Mouse (Mus musculus): ENCODE data around the gene Gm49380. TPM values are rescaled to one million over a fixed set of nuclear protein-coding genes. Genes with fewer than 3 reads are reported as not detected.

The Gm49380 gene
- polyA plus RNA-seq, 1 experiment, result not detected

- H3K4me3 ChIP-seq (ENCODE audit: low read depth, low read length), result no peak overlapping the region
- 77% methylated on average over 7 of the region's 7 CpGs for WGBS
- peaks cover 13% of the 10 kb centered on the region for H3K27me3 ChIP-seq (ENCODE audit: control insufficient read depth, insufficient read depth, low read length)
- H3K4me1 ChIP-seq (ENCODE audit: control insufficient read depth, insufficient read depth, insufficient read length, low read length), result peaks cover 2% of the 10 kb centered on the region; the same call in 1 of the 2 replicates
- H3K36me3 ChIP-seq (ENCODE audit: control insufficient read depth, insufficient read depth, low read length), result no peaks in the 10 kb centered on the region
- no peak overlapping the region for H3K27ac ChIP-seq (ENCODE audit: insufficient read depth, low read depth, low read length)
- TF ChIP-seq CTCF (IDR thresholded peaks at IDR 0.05; ENCODE audit: extremely low read depth, insufficient read length, insufficient replicate concordance, low read depth, low read length) (no peak), POLR2A (IDR thresholded peaks at IDR 0.05; ENCODE audit: low read depth, low read length) (no peak)
These were observed 71.5 kb downstream of the Gm49380 start for GRCm38 (mm10) chr9:44041511-44042395.

- Histone ChIP-seq H3K4me3 (ENCODE audit: low read depth, low read length) (no peak overlapping the region), H3K4me1 (ENCODE audit: control insufficient read depth, insufficient read depth, insufficient read length, low read length) (no peaks in the 10 kb centered on the region), H3K27ac (ENCODE audit: insufficient read depth, low read depth, low read length) (no peak overlapping the region), H3K36me3 (ENCODE audit: control insufficient read depth, insufficient read depth, low read length) (no peaks in the 10 kb centered on the region), H3K27me3 (ENCODE audit: control insufficient read depth, insufficient read depth, low read length) (no peaks in the 10 kb centered on the region)
- TF ChIP-seq CTCF (IDR thresholded peaks at IDR 0.05; ENCODE audit: extremely low read depth, insufficient read length, insufficient replicate concordance, low read depth, low read length) (no peak), POLR2A (IDR thresholded peaks at IDR 0.05; ENCODE audit: low read depth, low read length) (no peak)
- 84% methylated on average over 5 of the region's 5 CpGs for WGBS
These were observed 76.2 kb downstream of the Gm49380 start for GRCm38 (mm10) chr9:44037106-44037505.

GRCm38 (mm10) chr9:44033957-44034727, 79.2 kb downstream of the Gm49380 start:
- 64% methylated on average over 13 of the region's 13 CpGs for WGBS
- Histone ChIP-seq H3K4me1 (ENCODE audit: control insufficient read depth, insufficient read depth, insufficient read length, low read length) (no peaks in the 10 kb centered on the region), H3K27ac (ENCODE audit: insufficient read depth, low read depth, low read length) (no peak overlapping the region), H3K36me3 (ENCODE audit: control insufficient read depth, insufficient read depth, low read length) (no peaks in the 10 kb centered on the region), H3K27me3 (ENCODE audit: control insufficient read depth, insufficient read depth, low read length) (no peaks in the 10 kb centered on the region), H3K4me3 (ENCODE audit: low read depth, low read length) (no peak overlapping the region)
- TF ChIP-seq CTCF (IDR thresholded peaks at IDR 0.05; ENCODE audit: extremely low read depth, insufficient read length, insufficient replicate concordance, low read depth, low read length), result no peak
- no peak for TF ChIP-seq POLR2A (IDR thresholded peaks at IDR 0.05; ENCODE audit: low read depth, low read length)

- Histone ChIP-seq H3K27me3 (ENCODE audit: control insufficient read depth, insufficient read depth, low read length) (no peaks in the 10 kb centered on the region), H3K4me1 (ENCODE audit: control insufficient read depth, insufficient read depth, insufficient read length, low read length) (no peaks in the 10 kb centered on the region), H3K4me3 (ENCODE audit: low read depth, low read length) (no peak overlapping the region), H3K36me3 (ENCODE audit: control insufficient read depth, insufficient read depth, low read length) (no peaks in the 10 kb centered on the region), H3K27ac (ENCODE audit: insufficient read depth, low read depth, low read length) (no peak overlapping the region)
- TF ChIP-seq CTCF (IDR thresholded peaks at IDR 0.05; ENCODE audit: extremely low read depth, insufficient read length, insufficient replicate concordance, low read depth, low read length) (no peak), POLR2A (IDR thresholded peaks at IDR 0.05; ENCODE audit: low read depth, low read length) (no peak)
- 92% methylated on average over 5 of the region's 5 CpGs for WGBS
These were observed 80.0 kb downstream of the Gm49380 start for GRCm38 (mm10) chr9:44033317-44033716.

- no peak overlapping the region for H3K27ac ChIP-seq (ENCODE audit: insufficient read depth, low read depth, low read length)
- no peak overlapping the region for H3K4me3 ChIP-seq (ENCODE audit: low read depth, low read length)
- TF ChIP-seq CTCF (IDR thresholded peaks at IDR 0.05; ENCODE audit: extremely low read depth, insufficient read length, insufficient replicate concordance, low read depth, low read length), result no peak
- TF ChIP-seq POLR2A (IDR thresholded peaks at IDR 0.05; ENCODE audit: low read depth, low read length), result no peak
- WGBS, result 68% methylated on average over 4 of the region's 4 CpGs
- H3K27me3 ChIP-seq (ENCODE audit: control insufficient read depth, insufficient read depth, low read length), result no peaks in the 10 kb centered on the region
- no peaks in the 10 kb centered on the region for H3K4me1 ChIP-seq (ENCODE audit: control insufficient read depth, insufficient read depth, insufficient read length, low read length)
- H3K36me3 ChIP-seq (ENCODE audit: control insufficient read depth, insufficient read depth, low read length), result no peaks in the 10 kb centered on the region
These were observed 81.4 kb downstream of the Gm49380 start for GRCm38 (mm10) chr9:44031946-44032345.

GRCm38 (mm10) chr9:44031079-44031478, 82.2 kb downstream of the Gm49380 start:
- H3K27me3 ChIP-seq (ENCODE audit: control insufficient read depth, insufficient read depth, low read length), result no peaks in the 10 kb centered on the region
- no peaks in the 10 kb centered on the region for H3K4me1 ChIP-seq (ENCODE audit: control insufficient read depth, insufficient read depth, insufficient read length, low read length)
- H3K36me3 ChIP-seq (ENCODE audit: control insufficient read depth, insufficient read depth, low read length), result no peaks in the 10 kb centered on the region
- 65% methylated on average over 5 of the region's 5 CpGs for WGBS
- no peak overlapping the region for H3K4me3 ChIP-seq (ENCODE audit: low read depth, low read length)
- H3K27ac ChIP-seq (ENCODE audit: insufficient read depth, low read depth, low read length), result no peak overlapping the region
- TF ChIP-seq CTCF (IDR thresholded peaks at IDR 0.05; ENCODE audit: extremely low read depth, insufficient read length, insufficient replicate concordance, low read depth, low read length), result no peak
- no peak for TF ChIP-seq POLR2A (IDR thresholded peaks at IDR 0.05; ENCODE audit: low read depth, low read length)

GRCm38 (mm10) chr9:44030646-44031045, 82.7 kb downstream of the Gm49380 start:
- Histone ChIP-seq H3K4me1 (ENCODE audit: control insufficient read depth, insufficient read depth, insufficient read length, low read length) (no peaks in the 10 kb centered on the region), H3K27ac (ENCODE audit: insufficient read depth, low read depth, low read length) (no peak overlapping the region), H3K4me3 (ENCODE audit: low read depth, low read length) (no peak overlapping the region), H3K27me3 (ENCODE audit: control insufficient read depth, insufficient read depth, low read length) (no peaks in the 10 kb centered on the region), H3K36me3 (ENCODE audit: control insufficient read depth, insufficient read depth, low read length) (no peaks in the 10 kb centered on the region)
- TF ChIP-seq POLR2A (IDR thresholded peaks at IDR 0.05; ENCODE audit: low read depth, low read length) (no peak), CTCF (IDR thresholded peaks at IDR 0.05; ENCODE audit: extremely low read depth, insufficient read length, insufficient replicate concordance, low read depth, low read length) (no peak)
- 84% methylated on average over 4 of the region's 4 CpGs for WGBS

Measured in small intestine, adult 2 months (tissue).